32 mouse cellular contexts compared by ENCODE assay signal in genomic region chr8:61617049-61617448, GRCm38 (mm10).
A peak's percentile ranks its signal among the peaks of the same experiment; 100 is the strongest.
DNase-seq lines count a peak whose midpoint lies in the region; ATAC-seq and TF ChIP-seq lines count a peak whose summit lies in the region.
"Had no signal": no experiment of that assay in that cellular context is flagged by ENCODE, and none has a peak within 500 bp of the region (broad histone marks: within the 10 kb centered on the region; RNA-seq: fewer than 3 reads in every experiment).

No protein-coding gene starts in this region.

- no peaks in the 10 kb centered on the region for H3K36me3 ChIP-seq in heart, embryonic 13.5 days
- H3K36me3 ChIP-seq in neural tube, embryonic 13.5 days = no peaks in the 10 kb centered on the region
- no peaks in the 10 kb centered on the region for H3K36me3 ChIP-seq in neural tube, embryonic 15.5 days
- no peaks in the 10 kb centered on the region for H3K36me3 ChIP-seq in midbrain, embryonic 15.5 days (replicated peaks)
- H3K36me3 ChIP-seq: embryonic facial prominence, embryonic 13.5 days; forebrain, embryonic 12.5 days; G1E had no signal

- no peak overlapping the region for H3K9ac ChIP-seq in heart, embryonic 13.5 days
- no peak overlapping the region for H3K9ac ChIP-seq in neural tube, embryonic 13.5 days
- H3K9ac ChIP-seq in neural tube, embryonic 15.5 days (replicated peaks) = no peak overlapping the region
- no peak overlapping the region for H3K9ac ChIP-seq in midbrain, embryonic 15.5 days
- H3K9ac ChIP-seq: embryonic facial prominence, embryonic 13.5 days; forebrain, embryonic 12.5 days; hindbrain, embryonic 14.5 days; liver, embryonic 14.5 days had no signal

- H3K27ac ChIP-seq in gastrocnemius, adult 2 months = peak overlapping the region; percentile 17
- peak overlapping the region; percentile 65 for H3K27ac ChIP-seq in heart, embryonic 13.5 days (replicated peaks)
- no peak overlapping the region for H3K27ac ChIP-seq in neural tube, embryonic 13.5 days (replicated peaks)
- H3K27ac ChIP-seq in neural tube, embryonic 15.5 days (replicated peaks) = no peak overlapping the region
- no peak overlapping the region for H3K27ac ChIP-seq in midbrain, embryonic 15.5 days
- H3K27ac ChIP-seq: embryonic facial prominence, embryonic 13.5 days; forebrain, embryonic 12.5 days; hindbrain, embryonic 14.5 days; liver, embryonic 14.5 days; macrophage; stomach, postnatal 0 days had no signal

- H3K27me3 ChIP-seq in heart, embryonic 13.5 days (replicated peaks) = no peaks in the 10 kb centered on the region
- no peaks in the 10 kb centered on the region for H3K27me3 ChIP-seq in neural tube, embryonic 13.5 days
- no peaks in the 10 kb centered on the region for H3K27me3 ChIP-seq in neural tube, embryonic 15.5 days (replicated peaks)
- H3K27me3 ChIP-seq in midbrain, embryonic 15.5 days (replicated peaks) = no peaks in the 10 kb centered on the region
- H3K27me3 ChIP-seq: embryonic facial prominence, embryonic 13.5 days; forebrain, embryonic 12.5 days; Patski had no signal

- no peak for DNase-seq in gastrocnemius, adult 2 months
- DNase-seq in gastrocnemius, adult 8-10 months (ENCODE audit: low spot score in 2 of 2) = no peak
- DNase-seq in heart, postnatal 36 days = no peak
- DNase-seq: adrenal gland, postnatal 14 days; cerebellum, adult 11 months; cerebellum, adult 9-11 months; embryo, embryonic 11 days; gastrocnemius, postnatal 25 days; kidney, adult 9 months; kidney, postnatal 10 days; layer of hippocampus, postnatal 36 days; left cerebral cortex, postnatal 4 days; lung, adult 2 months; lung, postnatal 10 days; midbrain, embryonic 14.5 days; right cerebral cortex, adult 18-20 months; right cerebral cortex, postnatal 4 days; thymus, adult 18-20 months; thymus, postnatal 25 days had no signal

- H3K4me2 ChIP-seq in heart, embryonic 13.5 days = no peak overlapping the region
- H3K4me2 ChIP-seq in neural tube, embryonic 13.5 days = no peak overlapping the region
- no peak overlapping the region for H3K4me2 ChIP-seq in neural tube, embryonic 15.5 days
- no peak overlapping the region for H3K4me2 ChIP-seq in midbrain, embryonic 15.5 days
- H3K4me2 ChIP-seq: embryonic facial prominence, embryonic 13.5 days; forebrain, embryonic 12.5 days; hindbrain, embryonic 14.5 days had no signal

- intact Hi-C loops in gastrocnemius, adult 2 months (cut with DNase I) = no loop called here
- intact Hi-C loops in heart, postnatal 36 days (cut with DNase I) = no loop called here

- WGBS in heart, embryonic 13.5 days = 71% methylated on average over 3 of the region's 3 CpGs
- 52% methylated on average over 3 of the region's 3 CpGs for WGBS in neural tube, embryonic 13.5 days
- 52% methylated on average over 3 of the region's 3 CpGs for WGBS in neural tube, embryonic 15.5 days
- WGBS in midbrain, embryonic 15.5 days = 90% methylated on average over 3 of the region's 3 CpGs

- no peak for ATAC-seq in heart, embryonic 13.5 days (ENCODE audit: extremely low read depth, insufficient number of reproducible peaks, low FRiP score, low TSS enrichment)
- 0 out of 2 replicates have a peak, but pooled peaks have one; percentile 23 for ATAC-seq in neural tube, embryonic 13.5 days (ENCODE audit: low read depth)
- ATAC-seq in neural tube, embryonic 15.5 days (ENCODE audit: low FRiP score) = no peak
- no peak for ATAC-seq in midbrain, embryonic 15.5 days (replicated peaks)
- ATAC-seq: intestine, postnatal 0 days; Patski had no signal

- H3K9me3 ChIP-seq in heart, embryonic 13.5 days = no peaks in the 10 kb centered on the region
- no peaks in the 10 kb centered on the region for H3K9me3 ChIP-seq in neural tube, embryonic 13.5 days
- H3K9me3 ChIP-seq in neural tube, embryonic 15.5 days (replicated peaks) = no peaks in the 10 kb centered on the region
- H3K9me3 ChIP-seq in midbrain, embryonic 15.5 days = no peaks in the 10 kb centered on the region
- H3K9me3 ChIP-seq: embryonic facial prominence, embryonic 13.5 days; forebrain, embryonic 12.5 days; G1E had no signal

- H3K4me3 ChIP-seq in gastrocnemius, adult 2 months = no peak overlapping the region
- H3K4me3 ChIP-seq in heart, embryonic 13.5 days = no peak overlapping the region
- H3K4me3 ChIP-seq in neural tube, embryonic 13.5 days = no peak overlapping the region
- H3K4me3 ChIP-seq in neural tube, embryonic 15.5 days (replicated peaks) = no peak overlapping the region
- no peak overlapping the region for H3K4me3 ChIP-seq in midbrain, embryonic 15.5 days
- H3K4me3 ChIP-seq: embryonic facial prominence, embryonic 13.5 days; forebrain, embryonic 12.5 days had no signal

- peaks cover 51% of the 10 kb centered on the region for H3K4me1 ChIP-seq in heart, embryonic 13.5 days
- peaks cover 10% of the 10 kb centered on the region; the same call in 1 of the 2 replicates for H3K4me1 ChIP-seq in neural tube, embryonic 13.5 days (replicated peaks)
- peaks cover 5% of the 10 kb centered on the region; the same call in 1 of the 2 replicates for H3K4me1 ChIP-seq in neural tube, embryonic 15.5 days
- H3K4me1 ChIP-seq in midbrain, embryonic 15.5 days = no peaks in the 10 kb centered on the region
- H3K4me1 ChIP-seq: forebrain, embryonic 12.5 days had no signal

- no peak for TF ChIP-seq CTCF in gastrocnemius, adult 2 months (IDR thresholded peaks at IDR 0.05)

Comparison
In these comparisons a context has a peak if more than half of its experiments do, and no peak if none do; other contexts are left out.
1. H3K27ac ChIP-seq: peak in gastrocnemius, adult 2 months (single experiment) and heart, embryonic 13.5 days (single experiment); none in neural tube, embryonic 13.5 days (single experiment), neural tube, embryonic 15.5 days (single experiment) and midbrain, embryonic 15.5 days (single experiment).